Mouse (Mus musculus) ovary, postnatal 10 days (tissue): ENCODE data around the gene Tbck.

ENCODE experiments used
- DNase-seq: peaks from one replicate; pipeline ENCODE4 v3.0.0; 2022; ENCODE audit warnings: low spot score

Gene Tbck

DNA sequence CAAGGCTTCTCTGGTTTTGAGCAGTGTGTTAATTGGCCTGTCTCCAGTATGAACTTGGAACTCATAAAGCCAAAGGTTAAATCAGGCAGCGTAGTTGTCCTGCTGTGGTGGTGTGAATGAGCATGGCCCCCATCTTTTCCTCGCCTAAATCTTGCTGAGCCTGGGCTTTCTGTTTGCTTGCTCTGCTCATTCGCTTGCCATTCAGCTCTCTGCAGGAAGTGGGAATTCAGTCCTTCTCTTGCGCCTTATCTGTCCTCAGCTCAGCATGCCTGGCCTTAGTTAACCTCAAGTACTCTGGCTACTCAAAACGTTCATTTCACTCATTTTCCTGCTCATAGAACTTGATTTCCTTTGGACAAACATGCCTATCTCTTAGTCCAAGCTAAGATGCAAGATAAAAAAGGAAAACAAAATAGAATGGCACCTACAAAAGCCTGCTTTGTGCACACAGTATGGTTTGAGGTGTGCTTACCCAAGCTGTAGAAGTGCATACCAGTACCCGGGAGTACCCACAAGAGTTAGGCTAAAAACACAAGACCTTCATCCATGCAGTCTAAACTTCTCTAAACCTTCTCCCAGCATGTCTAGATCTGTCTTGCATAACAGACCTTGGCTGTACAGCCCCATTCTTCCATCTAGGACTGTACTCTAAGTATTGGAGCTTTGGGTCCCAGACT is 151.3 kb downstream of the Tbck start:
- DNase-seq, result no peak

DNA sequence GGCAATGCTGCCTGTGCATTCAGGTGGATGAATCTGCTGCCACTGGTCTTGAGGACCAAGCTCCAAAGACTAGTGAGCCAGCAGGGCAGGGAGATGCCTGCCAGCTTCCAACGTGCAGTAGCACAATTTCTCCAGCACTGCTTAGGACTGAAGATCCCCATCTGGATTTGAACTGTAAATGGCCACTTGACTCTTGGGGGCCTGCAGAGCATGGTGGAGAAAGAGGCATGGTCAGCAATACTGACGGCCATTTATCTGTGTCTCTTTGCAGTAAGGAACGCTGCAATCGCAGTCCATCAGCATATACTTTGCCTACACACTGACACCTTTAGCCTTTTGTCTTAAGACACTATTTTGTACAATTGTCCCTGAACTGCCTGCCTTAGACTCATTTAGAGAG is 153.2 kb downstream of the Tbck start:
- no peak for DNase-seq

DNA sequence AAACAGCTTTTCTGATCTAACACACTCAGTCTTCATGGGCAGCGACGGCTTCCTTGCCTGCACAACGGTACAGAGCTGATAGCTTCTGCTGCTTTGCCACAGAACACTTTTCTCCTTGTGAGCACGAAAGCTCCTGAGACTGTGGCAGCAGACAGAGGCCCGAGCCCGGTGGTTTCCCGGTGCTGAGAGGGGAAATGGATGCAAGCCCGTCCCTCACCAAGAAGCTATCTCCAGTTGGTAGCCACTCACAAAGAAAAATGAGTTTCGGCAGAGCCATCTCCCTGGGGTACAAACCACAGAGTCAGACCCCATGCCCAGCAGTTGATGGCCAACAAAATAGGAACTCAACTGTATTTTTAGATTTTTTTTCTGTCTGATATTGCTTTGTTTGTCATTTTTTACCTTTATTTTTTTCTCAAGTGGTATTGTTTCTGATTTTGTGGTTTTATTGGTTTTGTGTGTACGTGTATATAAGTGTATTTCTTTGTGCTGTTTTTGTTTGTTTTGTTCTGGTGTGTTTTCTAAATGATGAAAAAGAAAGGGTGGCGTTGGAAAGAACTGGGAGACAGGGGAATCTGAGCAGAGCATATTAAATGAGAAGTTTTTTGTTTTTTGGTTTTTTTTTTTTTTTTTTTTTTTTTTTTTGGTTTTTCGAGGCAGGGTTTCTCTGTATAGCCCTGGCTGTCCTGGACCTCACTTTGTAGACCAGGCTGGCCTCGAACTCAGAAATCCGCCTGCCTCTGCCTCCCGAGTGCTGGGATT is 154.9 kb downstream of the Tbck start:
- no peak for DNase-seq

DNA sequence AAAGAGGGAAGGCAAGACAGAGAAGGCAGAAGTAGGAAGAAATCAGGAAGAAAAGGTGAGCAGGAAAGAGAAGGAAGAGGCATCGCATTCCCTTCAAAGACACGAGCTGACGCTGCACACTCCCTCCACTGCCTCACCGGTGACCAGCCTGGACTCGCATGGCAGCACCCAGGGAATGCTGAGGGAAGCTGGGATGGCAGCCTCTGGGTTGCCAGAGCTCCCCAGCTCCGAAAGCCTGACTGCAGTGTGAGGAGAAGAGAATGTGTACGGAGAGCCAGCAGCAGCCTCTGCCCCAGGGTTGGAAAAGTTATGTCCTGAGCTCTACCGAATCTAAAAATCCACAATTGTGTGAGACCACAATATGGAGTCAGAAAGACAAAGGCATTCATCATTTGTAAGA is 155.6 kb downstream of the Tbck start:
- DNase-seq, result no peak

DNA sequence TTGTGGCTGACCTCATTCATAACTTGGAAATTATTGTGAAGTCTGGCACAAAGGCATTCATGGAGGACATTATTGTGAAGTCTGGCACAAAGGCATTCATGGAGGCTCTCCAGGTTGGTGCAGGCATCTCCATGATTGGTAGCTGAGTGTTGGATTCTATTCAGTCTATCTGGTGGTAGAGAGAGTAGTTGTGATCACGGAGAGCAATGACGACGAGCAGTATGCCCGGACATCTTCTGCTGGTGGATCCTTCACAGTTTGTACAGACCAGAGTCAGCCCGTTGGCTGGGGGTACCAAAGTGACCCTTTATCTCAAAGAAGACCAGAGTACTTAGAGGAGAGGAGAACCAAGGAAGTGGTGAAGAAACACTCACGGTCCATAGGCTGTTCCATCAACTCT is 158.7 kb downstream of the Tbck start:
- no peak for DNase-seq

DNA sequence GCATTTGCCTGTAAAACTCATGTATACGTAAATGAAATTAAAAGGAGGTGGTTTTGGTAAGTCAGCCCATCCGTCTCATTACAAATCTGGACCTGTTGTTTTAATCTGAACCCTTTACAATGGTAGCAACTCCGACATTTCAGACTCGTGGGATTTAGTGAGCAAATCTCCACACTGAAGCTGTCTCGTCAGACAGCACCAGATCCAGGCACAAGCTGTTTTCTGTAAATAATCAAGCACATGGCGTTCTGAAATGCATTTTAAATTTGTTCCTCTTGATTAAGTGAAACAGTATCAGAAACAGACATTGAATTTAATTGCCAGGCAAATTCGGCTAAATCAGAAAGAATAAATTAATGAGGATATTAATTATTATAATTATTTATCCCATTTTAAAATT is 165.7 kb downstream of the Tbck start:
- DNase-seq, result no peak

DNA sequence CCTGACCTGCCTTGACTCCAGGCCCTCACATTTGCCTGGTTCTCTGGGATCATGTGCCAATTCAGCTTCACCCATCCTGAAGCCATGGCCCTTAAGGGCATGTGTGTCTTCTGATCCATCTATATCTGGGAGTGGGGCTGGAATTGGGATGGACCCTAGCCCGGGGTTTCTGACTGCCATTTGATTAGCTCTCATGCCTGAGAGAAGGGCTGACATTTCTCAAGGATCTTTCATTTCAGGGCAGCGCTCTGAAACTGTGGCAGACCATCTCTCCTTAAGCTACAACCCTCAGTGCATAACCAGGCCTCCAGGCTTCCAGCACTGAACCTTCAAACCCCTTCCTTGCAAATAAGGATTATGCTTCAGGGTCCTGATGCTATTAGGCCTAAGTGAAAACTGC is 166.5 kb downstream of the Tbck start:
- no peak for DNase-seq

DNA sequence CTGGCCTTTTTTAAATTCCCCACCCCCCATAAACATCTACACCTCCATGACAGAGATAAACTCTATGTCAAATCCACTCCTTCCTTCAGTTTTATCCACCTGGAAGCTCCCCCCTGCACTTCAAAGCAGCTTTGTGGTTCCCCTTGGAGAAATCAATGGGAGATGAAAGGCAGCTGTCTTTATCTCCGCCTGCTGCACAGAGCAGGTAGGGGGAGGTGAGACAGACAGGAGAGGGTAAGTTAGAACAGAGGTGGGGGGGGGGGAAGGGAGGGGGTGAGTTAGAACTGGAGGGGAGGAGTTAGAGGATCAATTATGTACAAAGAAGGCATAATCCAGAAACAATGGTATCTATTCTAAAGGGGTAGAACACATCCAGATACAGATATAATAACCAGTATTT is 167.5 kb downstream of the Tbck start:
- DNase-seq, result no peak

DNA sequence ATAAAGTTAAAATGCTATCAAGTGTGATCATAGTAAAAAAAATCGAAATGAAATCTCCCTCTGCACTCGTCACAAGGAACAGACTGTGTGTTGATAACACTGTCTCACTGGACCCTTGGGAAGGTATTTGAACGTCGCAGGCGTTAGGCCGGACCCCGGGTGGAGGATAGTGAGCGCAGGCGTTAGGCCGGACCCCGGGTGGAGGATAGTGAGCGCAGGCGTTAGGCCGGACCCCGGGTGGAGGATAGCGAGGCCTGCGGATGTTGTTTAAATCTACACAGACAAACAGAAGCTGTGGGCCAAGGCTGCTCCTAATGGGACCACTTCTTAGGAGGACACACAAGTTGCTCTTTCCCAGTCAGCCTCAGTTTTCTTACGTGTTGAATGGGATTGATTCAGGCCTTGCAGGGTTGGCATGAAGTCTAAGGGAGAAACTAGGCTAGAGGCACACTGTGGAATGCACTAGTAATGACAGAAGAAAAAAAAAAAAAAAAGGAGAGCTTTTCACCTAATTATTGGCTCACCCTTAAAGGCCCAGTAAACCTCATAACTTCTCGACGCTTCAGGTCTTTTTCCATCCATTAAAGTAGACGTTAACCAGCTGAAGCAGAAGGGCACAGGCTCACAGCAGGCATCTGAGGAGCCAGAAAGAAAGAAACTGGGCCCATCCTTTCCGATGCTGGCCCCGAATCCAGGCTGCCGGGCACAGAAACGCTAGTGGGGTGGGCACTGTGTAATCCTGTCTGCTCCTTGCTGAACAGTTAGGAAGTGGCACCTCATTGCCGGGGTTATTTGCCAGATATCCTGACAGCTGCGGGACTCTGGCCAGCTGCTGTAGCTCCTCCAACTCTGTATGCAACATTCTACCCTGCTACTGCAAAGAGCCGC is 168.1 kb downstream of the Tbck start:
- no peak for DNase-seq

DNA sequence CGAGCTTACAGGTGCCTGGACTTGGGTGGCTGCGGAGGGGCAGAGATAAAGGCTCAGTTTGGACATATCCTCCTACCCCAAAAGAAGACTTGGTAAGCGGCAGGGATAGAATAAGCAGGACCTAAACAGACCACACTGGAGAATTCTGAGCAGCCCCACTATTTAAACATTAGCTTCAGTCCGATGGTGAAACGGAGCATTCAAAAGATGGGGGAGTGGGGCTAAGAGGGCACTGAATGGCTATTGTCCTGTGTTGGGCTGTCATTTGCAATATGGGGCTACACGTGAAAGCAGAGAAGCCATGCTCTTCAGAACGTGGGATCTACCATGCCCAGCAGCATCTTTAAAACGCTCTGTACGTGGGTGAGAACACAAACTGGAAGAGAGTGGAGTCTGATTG is 170.3 kb downstream of the Tbck start:
- no peak for DNase-seq

DNA sequence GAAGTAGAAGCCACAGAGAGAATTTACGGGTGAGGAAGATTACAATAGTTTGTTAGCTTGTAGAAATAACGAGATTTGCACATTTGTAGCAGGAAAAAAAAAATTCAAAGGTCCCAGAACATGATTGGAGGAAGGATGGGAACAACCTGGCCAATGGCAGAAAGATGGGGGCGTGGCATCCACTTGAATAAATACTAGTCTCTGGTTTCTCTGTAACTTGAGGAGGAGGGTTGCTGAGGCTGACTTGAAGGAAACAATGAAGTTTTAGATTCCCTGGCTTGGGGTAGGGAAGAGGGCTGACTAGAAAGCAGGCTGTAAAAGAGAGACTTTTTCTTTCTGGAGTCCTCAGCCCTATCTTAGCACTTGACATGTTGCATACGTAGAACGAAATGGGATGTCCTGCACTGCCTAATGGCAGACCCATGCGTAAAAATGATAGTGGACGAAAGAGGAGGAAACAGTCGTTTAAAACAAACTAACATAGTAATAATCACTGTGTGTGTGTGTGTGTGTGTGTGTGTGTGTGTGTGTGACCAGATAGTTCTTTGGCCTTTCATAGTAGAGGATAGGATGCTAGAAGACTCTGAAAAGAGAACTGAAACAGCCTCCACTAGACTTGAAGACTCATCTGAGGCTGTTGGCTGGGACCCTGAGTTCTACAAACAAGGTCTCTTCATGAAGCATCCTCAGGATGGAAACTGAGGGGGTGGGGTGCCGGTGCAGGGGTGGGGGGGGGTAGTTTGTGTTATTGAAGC is 171.7 kb downstream of the Tbck start:
- DNase-seq, result no peak

DNA sequence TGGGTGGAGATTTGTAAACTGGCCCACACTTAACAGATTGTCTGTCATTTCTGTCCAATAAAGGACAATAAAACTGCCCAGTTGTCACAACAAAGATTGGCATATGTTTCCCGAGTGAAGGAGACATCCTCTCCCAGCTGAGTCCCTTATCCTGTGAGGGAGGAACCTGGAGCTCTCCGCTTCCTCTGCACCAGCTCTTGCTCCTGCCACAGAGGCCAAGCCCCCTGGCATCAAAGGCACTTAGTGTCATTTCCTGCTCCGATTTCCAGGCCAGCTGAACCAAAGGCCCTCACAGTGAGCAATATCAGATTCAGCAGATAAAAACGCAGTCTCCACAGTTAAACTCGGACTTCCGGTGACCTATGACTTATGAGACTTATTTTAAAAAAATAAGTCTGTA is 172.7 kb downstream of the Tbck start:
- DNase-seq, result no peak

DNA sequence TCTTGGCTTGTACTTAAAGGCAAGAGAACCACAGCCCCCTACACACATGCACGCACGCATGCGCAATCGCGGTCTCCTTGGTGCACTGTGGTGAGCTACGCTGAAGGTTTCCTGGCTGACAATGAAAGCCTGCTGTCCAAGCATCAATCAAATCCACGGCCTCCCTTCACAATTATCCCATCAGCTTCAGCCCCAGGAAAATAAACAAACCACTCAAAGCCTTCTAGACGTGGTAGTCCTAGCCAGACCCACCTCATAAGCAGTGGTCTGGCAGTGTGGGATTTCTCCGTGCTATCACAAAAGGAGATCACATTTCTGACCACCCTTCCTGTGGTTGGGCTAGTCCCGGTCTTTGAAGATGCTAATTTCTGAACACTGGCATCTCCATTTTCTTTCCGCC is 174.9 kb downstream of the Tbck start:
- no peak for DNase-seq

DNA sequence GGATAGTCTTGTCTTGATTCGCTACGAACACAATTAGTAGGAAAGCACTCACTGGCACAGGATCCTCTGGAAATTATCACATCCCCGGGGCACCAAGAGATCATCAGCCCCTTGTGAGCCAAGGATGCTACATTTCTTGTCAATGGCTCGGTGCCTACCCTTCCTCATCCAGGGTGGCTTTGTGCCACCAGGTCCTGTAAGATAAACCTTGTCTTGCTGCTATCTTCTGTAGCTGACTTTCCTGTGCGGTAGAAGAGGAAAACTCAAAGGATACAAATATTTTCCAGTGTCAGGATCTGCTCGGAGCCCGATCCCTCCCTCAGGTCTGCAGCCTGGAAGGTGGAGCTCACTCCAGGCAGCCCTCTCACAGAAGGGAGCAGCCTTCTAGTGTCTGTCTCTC is 175.6 kb downstream of the Tbck start:
- no peak for DNase-seq

DNA sequence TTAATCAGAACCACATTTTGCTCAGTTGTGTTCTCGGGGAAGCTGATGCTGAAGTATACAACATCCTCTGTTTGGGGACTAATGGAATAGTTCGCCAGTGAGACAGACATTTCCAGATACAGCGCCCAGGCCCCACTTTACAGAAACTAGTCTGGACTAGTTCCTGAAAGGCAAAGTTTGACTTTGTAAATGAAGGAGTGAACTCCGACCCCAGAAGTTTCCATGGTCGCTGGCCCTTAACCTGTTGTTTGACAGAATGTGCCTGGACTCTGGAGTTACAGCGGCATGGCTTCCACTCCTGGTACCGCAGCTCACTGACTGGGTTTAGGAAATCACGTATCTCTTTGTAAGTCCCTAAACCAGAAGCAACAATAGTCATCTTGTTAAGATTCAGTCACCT is 176.9 kb downstream of the Tbck start:
- no peak for DNase-seq

DNA sequence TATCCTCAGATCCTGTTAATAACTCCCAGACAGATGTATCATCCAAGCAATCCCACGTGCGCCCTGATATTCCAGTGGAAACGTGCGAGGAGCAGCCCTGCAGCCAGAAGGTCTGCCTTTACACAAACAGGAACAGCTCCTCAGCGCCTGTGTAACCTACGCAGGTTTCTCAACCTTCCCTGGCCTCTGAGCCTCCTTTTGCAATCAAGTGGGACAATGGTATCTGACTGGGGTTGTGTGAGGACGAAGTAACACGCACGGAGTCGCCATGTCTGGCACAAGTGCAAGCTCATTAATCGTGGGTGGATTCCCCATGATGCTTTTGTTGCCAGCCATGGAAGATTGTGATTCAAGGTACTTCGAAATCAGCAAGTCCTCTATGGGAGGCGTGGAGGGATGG is 179.9 kb downstream of the Tbck start:
- no peak for DNase-seq

DNA sequence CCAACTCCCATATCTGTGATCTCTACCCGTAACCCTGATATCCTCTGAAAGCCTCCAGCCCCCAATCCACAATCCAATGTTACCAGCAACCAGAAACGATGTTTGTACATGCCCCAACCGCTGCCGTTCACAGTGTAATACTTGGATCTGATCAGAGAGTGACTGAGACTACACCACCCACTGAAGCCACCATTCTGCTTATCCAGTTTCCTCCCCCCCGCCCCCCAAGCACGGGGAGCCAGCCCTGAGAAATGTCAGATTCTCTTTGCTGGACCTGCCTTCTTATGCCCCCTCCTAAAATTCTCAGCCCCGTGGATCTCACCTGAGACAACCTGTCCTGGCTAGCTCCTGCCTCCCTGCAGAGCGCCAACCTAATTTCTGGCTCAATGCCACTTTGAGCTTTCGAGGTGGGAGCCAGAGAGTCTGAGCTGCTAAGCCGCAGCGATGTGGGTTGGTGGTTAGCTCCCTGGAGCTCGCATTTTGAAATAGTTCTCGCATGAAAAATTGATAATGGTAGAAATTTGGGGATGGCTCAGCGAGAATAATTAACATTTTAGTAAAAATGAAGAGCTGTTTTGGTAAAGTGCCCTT is 180.5 kb downstream of the Tbck start:
- DNase-seq, result no peak

DNA sequence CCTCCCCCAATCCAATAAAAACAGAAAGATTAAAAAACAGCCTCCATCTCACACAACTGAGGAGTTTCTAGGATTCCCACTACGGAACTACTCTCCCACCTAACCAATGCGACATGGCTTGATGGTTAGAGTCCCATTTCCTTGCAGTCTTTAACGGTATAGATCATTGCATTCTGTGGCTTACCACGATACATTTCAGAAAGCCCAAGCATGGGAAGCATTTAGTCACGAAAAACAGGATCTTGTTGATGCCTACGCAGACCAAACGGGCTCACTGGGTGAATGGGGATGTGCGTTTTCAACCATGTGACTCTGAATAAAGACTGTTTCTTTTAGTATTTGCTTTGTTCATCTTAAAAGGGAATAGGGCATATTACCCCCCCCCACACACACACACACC is 181.0 kb downstream of the Tbck start:
- DNase-seq, result no peak

DNA sequence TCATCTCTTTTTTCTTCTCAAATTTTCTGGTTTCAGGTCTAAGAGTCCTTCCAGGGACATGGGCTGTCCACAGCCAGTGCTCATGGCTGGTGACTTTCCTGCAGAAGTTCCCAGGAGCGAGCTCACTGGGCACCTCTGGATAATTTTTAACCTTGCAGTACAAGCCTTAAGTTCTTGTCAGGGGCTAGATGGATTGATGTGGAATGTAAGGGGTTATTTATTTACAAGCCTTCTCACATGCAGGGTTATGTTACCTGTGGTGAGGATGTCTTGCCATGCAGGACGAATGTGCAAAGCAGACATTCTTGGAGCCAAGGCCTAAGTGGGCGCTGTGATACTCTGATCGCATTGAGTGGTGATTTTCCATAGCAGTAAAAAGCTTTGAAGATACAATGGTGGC is 181.7 kb downstream of the Tbck start:
- DNase-seq, result no peak

DNA sequence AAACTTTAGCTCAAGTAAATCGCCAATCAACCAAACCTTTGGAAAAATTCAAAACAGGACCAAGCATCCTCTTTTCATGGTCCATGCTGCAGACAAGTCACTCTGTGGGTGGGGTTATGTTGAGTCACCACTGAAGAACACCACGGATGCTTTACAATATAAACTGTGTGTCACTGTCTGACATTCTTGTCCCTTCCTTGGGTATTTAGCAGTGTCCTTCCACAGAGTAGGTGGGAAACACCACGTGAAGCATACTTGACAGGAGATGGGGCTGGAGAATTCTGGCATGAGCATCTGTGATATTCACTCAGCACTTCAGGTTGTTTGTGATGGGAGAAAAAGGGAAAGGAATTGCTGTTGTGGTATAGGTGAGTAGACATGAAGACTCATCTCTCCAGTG is 183.0 kb downstream of the Tbck start:
- no peak for DNase-seq

DNA sequence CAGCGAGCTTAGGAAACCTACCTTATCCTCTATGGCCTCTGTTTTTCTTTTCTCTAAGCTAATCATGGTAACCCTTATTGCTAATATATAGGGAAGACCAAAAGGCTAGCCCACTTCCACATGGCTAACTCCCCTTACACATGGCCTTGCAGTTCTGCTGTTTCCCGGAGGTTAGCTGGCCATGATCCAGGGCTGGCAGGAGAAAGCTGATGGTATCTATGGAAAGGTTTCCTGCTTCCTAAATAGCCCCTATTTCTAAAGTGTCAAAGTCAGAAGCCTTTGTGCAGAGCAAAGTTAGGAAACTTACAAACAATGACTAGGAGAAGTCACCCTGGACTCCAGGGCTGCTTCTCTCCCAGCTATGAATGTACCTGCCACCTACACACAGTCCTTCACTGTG is 184.9 kb downstream of the Tbck start:
- no peak for DNase-seq

DNA sequence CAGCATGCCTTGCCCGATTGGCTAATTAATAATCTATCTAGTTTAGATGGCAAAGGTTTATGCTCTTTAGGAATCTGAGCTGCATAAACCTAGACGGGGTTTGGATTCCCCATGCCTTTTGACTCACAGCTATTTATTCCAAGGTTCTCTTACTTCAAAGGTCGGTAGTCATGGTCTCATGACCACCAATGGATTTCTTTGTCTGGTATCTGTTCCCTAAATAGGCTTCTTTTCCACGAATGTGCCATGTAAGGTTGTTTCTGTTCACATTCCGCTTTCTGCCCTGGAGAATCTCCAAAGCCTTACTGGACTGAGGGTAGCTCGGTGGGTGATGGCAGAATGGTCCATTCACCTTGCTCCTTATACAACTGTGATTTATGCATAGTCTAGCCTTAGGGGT is 186.1 kb downstream of the Tbck start:
- DNase-seq, result no peak
